Mouse (Mus musculus) activated CD4-positive, CD25-positive, alpha-beta regulatory T cell, adult 4 months (primary cell): Measurements from ENCODE around the gene Lcmt1. TPM values are rescaled to one million over a fixed set of nuclear protein-coding genes. Genes with fewer than 3 reads are reported as not detected.

Experiments
- ATAC-seq: one replicate; pipeline ENCODE4 v1.8.0; 2017
- polyA plus RNA-seq, 2 experiments: library from polyadenylated mRNA; unstranded; fragments of 100-300 nt; shearing (Covaris generic); gene quantifications; one replicate each; pipeline ENCODE4 v1.2.1; 2017

Lcmt1 gene
- polyA plus RNA-seq, 2 experiments from 2014 or later: 31.9 to 37.4 TPM

- ATAC-seq: no peak
Measured at GRCm38 (mm10) chr7:123461316-123461715, 91.7 kb downstream of the Lcmt1 start.

- no peak for ATAC-seq
Measured at GRCm38 (mm10) chr7:123462070-123462501, 92.5 kb downstream of the Lcmt1 start, which contains the start of gene Aqp8. TSS of gene Aqp8 (plus strand) at chr7:123462291.

GRCm38 (mm10) chr7:123463569-123463968 is 94.0 kb downstream of the Lcmt1 start:
- no peak for ATAC-seq

GRCm38 (mm10) chr7:123465692-123466387 is 96.3 kb downstream of the Lcmt1 start:
- peak; percentile 32 for ATAC-seq

GRCm38 (mm10) chr7:123467961-123468360 is 98.4 kb downstream of the Lcmt1 start:
- ATAC-seq: no peak

Other genes with a start within 250 kb of the Lcmt1 start
- gene Tnrc6a, start 245.9 kb upstream of the Lcmt1 start, polyA plus RNA-seq: 100 to 1,000 TPM in 1 of 2 experiments, 10 to 100 TPM in 1; 41.1 to 119 TPM
- under 1 TPM in 1 of 2 experiments, not detected in 1; 0.54 TPM for gene Slc5a11, start 155.0 kb upstream of the Lcmt1 start, polyA plus RNA-seq
- gene Arhgap17, start 131 bp downstream of the Lcmt1 start, polyA plus RNA-seq: 10 to 100 TPM; 17.8 to 24.4 TPM
- not detected for gene Aqp8, start 92.5 kb downstream of the Lcmt1 start, polyA plus RNA-seq
- under 1 TPM in 1 of 2 experiments, not detected in 1; 0.05 TPM for gene Zkscan2, start 130.7 kb downstream of the Lcmt1 start, polyA plus RNA-seq